Mouse (Mus musculus): Measurements from ENCODE around the gene Gm10999. TPM values are rescaled to one million over a fixed set of nuclear protein-coding genes. Genes with fewer than 3 reads are reported as not detected.
"Not testable (repeated sequence)": the region's sequence is repeated elsewhere in the genome, so short reads cannot be mapped to it uniquely, and the experiment has no call there.

The Gm10999 gene
- polyA plus RNA-seq (2015; fragmentation: Nextera tagmentation; extraction: Ambion mirVana): not detected in 2 replicates

- Histone ChIP-seq H3K27me3 (ENCODE audit: insufficient read depth, low read length) (no peaks in the 10 kb centered on the region), H3K4me3 (replicated peaks; ENCODE audit: low read depth, low read length) (no peak within 1 kb of the TSS), H3K9me3 (replicated peaks; ENCODE audit: low read length) (no peaks in the 10 kb centered on the region), H3K4me1 (replicated peaks; ENCODE audit: insufficient read depth, low read length) (no peaks in the 10 kb centered on the region), H3K36me3 (ENCODE audit: insufficient read depth, low read length) (no peaks in the 10 kb centered on the region), H3K27ac (no peak within 1 kb of the TSS), H3K4me2 (ENCODE audit: low read length) (no peak within 1 kb of the TSS), H3K9ac (ENCODE audit: low read depth, low read length) (no peak within 1 kb of the TSS)
- 62% methylated on average over 1 of the region's 1 CpGs for WGBS
- DNase-seq (ENCODE audit: low spot score): no peak
- TF ChIP-seq CTCF (IDR thresholded peaks at IDR 0.05; ENCODE audit: low read depth): no peak
- ATAC-seq (replicated peaks; ENCODE audit: low FRiP score, low read depth): no peak
These were observed at the start of gene Gm10999 for GRCm38 (mm10) chr8:129131561-129131960. TSS of gene Gm10999 (minus strand) at chr8:129131661.

GRCm38 (mm10) chr8:129133475-129133874 is 2.0 kb upstream of the Gm10999 start:
- H3K4me1 ChIP-seq (replicated peaks; ENCODE audit: insufficient read depth, low read length): no peaks in the 10 kb centered on the region
- ATAC-seq (replicated peaks; ENCODE audit: low FRiP score, low read depth): no peak
- no peaks in the 10 kb centered on the region for H3K36me3 ChIP-seq (ENCODE audit: insufficient read depth, low read length)
- no peak for TF ChIP-seq CTCF (IDR thresholded peaks at IDR 0.05; ENCODE audit: low read depth)
- H3K27ac ChIP-seq: no peak overlapping the region
- H3K4me3 ChIP-seq (replicated peaks; ENCODE audit: low read depth, low read length): no peak overlapping the region
- H3K4me2 ChIP-seq (ENCODE audit: low read length): no peak overlapping the region
- no peak overlapping the region for H3K9ac ChIP-seq (ENCODE audit: low read depth, low read length)
- no peaks in the 10 kb centered on the region for H3K9me3 ChIP-seq (replicated peaks; ENCODE audit: low read length)
- DNase-seq (ENCODE audit: low spot score): no peak
- H3K27me3 ChIP-seq (ENCODE audit: insufficient read depth, low read length): no peaks in the 10 kb centered on the region

DNA sequence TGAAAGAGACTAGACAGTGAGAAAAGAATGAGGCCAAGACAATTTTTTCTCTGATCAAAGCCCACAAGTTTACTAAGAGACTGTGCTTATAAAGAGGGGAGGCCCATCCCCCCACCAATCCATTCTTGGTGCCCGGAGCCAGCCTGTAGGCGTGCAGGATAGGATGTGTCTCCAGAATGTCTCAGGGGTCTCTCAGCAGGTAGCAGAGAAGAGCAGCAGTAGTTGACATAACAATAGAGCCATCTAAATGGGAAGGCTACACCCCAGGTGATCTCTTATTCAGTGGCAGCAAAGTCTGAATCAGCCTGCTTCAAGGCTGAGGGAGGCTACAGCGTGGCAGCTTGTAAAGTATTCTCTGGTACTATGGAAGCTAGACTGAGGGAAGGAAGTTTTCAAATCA is 15.7 kb downstream of the Gm10999 start:
- H3K4me1 ChIP-seq (replicated peaks; ENCODE audit: insufficient read depth, low read length); H3K4me3 ChIP-seq (replicated peaks; ENCODE audit: low read depth, low read length); H3K27me3 ChIP-seq (ENCODE audit: insufficient read depth, low read length); H3K36me3 ChIP-seq (ENCODE audit: insufficient read depth, low read length); H3K4me2 ChIP-seq (ENCODE audit: low read length); H3K9me3 ChIP-seq (replicated peaks; ENCODE audit: low read length); H3K27ac ChIP-seq; DNase-seq (ENCODE audit: low spot score); H3K9ac ChIP-seq (ENCODE audit: low read depth, low read length); ATAC-seq (replicated peaks; ENCODE audit: low FRiP score, low read depth): not testable (repeated sequence)
- 57% methylated on average over 3 of the region's 3 CpGs for WGBS

Other genes with a start within 250 kb of the Gm10999 start
- not detected in 2 replicates for gene Ccdc7a, start 66.1 kb downstream of the Gm10999 start, polyA plus RNA-seq (2015; fragmentation: Nextera tagmentation; extraction: Ambion mirVana)
- gene Ccdc7b, start 64.5 kb downstream of the Gm10999 start, polyA plus RNA-seq (2015; fragmentation: Nextera tagmentation; extraction: Ambion mirVana): not detected in 2 replicates
- 24.8 and 30.4 TPM in 2 replicates for gene 2610044O15Rik8, start 102.7 kb upstream of the Gm10999 start, polyA plus RNA-seq (2015; fragmentation: Nextera tagmentation; extraction: Ambion mirVana)